Mouse (Mus musculus): ENCODE results near the gene Tex14.
"Not testable (repeated sequence)": the region's sequence is repeated elsewhere in the genome, so short reads cannot be mapped to it uniquely, and the experiment has no call there.

Tex14 gene

DNA sequence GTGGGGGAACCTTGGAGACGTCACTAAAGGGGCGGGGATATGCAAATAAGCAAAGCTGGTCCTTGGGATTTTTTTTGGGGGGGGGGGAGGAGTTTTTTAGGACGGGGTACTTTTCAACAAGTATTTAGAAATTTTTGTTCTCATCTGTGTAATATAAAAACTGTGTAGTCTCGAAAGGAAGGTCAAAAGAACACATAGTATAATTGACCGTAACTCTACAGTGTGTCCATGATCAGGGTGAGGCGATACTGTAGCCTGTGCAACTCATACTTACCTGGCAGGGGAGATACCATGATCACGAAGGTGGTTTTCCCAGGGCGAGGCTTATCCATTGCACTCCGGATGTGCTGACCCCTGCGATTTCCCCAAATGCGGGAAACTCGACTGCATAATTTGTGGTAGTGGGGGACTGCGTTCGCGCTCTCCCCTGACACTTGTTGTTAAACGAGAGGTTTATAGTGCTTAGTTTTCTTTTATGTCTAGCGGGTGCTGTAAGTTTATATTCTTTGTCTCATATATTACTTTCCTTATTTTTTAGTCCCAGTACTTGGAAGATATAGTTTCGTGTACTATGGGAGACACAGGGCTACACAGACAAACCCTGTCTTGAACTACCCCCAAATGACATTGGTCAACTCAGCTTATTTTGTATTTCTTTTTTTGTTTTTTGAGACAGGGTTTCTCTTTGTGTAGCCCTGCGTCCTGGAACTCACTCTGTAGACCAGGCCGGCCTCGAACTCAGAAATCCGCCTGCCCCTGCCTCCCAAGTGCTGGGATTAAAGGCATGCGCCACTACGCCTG is 21.8 kb downstream of the Tex14 start:
- DNase-seq (ENCODE audit: low read depth, low spot score) = not testable (repeated sequence)

DNA sequence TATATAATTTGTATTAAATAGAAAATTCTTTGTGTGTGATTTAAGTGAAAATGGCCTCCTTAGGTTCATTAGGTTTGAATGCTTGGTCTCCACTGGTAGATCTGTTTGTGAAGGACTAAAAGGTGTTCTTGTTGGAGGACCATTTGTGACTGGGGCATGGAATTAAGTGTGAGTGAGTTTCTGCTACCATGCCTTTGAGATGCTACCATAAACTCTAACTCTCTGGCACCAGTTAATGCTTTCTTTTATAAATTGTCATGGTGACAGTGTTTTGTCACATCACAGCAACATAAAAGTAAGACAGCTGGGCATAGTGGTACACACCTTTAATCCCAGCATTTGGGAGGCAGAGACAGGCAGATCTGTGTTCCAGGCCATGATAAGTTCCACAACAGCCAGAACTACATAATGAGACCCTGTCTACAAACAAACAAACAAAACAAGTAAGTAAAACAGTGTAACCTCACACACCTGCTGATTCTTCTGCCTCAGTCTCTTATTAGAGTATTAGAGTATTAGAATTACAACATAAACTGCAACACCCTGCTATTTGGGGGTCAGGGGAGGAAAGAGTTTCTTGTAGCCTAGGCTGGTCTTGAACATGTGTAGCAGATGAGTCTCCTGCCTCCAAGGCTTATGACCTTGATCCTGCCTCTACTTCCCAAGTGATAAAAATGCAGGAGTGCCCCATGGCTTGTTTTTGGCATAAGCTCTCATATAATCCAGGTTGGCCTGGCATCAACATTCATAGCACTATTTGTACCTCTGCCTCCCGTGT is 22.6 kb downstream of the Tex14 start:
- no peak for DNase-seq (ENCODE audit: low read depth, low spot score)

DNA sequence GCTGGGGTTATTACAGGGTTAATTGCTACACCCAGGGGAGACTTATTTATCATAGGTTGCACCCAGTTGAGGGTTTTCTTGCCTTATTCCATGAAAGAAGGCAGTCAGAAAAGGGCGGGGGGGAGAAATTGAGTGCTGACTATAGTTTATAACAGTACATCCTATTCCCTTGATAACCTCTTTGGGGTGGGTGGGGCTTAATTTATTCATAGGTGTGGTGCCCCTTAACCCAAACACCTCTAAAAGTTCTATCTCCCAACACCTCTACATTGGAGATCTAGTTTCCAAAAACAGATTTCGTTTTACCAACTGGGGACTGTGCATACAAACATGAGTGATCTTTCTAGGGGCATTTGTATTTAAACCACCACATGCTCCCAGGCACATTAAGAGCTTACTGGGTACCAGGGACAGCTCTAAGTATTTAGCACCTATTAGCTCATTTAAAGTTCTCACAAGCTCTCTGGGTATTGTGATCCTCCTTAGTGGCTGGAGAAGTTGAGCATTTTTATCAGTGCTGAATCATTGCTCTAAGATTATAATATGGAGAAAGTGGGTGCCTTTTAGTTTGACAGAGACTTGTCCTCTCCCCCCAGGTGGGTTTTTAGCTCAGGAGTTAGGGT is 23.3 kb downstream of the Tex14 start:
- DNase-seq (ENCODE audit: low read depth, low spot score) = no peak

DNA sequence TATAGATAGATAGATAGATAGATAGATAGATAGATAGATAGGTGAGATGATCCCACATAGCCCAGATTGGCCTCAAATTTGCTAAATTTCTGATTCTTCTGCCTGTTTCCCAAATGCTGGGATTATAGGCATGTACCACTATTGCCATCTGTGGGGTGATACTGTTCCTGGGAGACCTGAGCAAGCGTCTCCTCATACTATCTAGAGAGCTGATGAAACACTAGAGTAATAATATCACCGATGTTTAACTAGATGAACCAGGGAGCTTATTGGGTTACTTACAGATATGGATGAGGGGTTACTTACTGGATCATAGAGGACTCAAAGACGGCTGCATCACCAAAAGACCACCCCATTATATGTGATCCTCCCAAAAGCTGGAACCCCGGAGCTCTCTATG is 24.5 kb downstream of the Tex14 start:
- DNase-seq (ENCODE audit: low read depth, low spot score) = no peak

DNA sequence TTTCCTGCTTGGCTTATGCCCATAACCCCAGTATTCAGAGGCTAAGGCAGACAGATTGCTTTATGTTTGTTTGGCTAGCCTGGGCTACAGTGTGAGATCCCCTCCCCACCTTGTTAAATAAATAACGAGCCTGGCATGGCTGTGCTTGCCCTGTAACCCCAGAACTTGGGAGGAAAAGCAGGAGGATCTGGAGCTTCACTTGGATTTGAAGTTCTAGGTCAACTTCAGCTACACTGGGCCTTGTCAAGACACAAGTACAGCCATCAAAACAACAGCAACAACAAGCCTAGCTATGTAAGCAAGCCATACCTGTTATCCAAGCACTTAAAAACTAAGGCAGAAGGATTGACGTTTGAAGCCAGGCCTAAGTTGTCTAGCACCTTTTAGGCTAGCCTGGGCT is 25.5 kb downstream of the Tex14 start:
- no peak for DNase-seq (ENCODE audit: low read depth, low spot score)

DNA sequence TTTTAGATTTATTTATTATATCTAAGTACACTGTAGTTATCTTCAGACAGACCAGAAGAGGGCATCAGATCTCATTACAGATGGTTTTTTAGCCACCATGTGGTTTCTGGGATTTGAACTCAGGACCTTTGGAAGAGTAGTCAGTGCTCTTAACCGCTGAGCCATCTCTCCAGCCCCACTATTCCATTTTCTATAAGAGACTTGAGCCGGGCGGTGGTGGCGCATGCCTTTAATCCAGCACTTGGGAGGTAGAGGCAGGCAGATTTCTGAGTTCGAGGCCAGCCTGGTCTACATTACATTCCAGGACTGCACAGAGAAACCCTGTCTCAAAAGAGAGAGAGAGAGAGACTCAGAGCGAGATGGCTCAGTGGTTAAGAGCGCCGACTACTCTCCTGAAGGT is 26.9 kb downstream of the Tex14 start:
- DNase-seq (ENCODE audit: low read depth, low spot score) = not testable (repeated sequence)

DNA sequence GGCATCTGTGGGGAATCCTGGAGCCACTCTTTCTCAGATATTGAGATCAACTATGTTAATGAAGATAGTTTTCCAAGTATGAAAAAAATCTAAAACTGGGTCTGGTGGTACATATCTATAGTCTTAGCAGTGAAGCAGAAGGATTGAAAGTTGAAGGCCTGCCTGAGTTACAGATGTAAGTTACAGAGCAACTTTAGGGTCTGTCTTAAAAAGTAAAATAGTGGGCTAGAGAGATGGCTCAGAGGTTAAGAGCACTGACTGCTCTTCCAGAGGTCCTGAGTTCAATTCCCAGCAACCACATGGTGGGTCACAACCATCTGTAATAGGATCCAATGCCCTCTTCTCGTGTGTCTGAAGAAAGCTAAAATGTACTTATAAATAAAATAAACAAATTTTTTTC is 27.6 kb downstream of the Tex14 start:
- DNase-seq (ENCODE audit: low read depth, low spot score) = no peak

DNA sequence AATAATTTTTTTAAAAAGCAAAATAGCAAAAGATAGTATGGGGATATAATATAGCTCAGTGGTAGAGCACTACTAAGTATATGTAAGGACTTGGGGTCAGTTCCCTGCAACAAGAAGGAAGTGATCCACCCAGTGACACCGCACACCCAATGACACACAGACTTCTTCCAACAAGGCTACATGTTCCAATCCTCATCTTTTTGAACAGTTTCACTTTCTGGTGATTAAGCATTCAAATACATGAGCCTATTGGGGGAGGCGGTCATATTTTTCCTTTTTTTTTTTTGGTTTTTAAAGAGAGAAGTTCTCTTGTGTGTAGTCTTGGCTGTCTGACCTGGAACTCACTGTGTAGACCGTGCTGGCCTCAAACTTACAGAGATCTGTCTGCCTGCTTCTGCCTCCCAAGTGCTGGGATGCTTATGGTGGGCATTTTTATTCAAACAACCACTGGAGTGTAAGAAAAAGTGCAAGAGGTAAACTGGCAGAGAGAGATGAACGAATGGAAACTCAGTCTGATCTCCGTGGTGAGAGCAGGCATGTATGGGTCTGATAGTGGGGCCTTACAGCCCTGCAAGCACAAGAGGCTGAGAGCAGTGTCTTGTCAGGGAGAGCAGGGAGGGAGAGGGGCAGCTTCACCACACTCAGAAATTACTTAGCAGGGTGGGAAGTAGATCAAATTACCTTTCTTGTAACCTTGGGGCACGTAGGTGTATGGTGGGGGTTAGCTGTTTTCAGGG is 28.2 kb downstream of the Tex14 start:
- DNase-seq (ENCODE audit: low read depth, low spot score) = no peak

DNA sequence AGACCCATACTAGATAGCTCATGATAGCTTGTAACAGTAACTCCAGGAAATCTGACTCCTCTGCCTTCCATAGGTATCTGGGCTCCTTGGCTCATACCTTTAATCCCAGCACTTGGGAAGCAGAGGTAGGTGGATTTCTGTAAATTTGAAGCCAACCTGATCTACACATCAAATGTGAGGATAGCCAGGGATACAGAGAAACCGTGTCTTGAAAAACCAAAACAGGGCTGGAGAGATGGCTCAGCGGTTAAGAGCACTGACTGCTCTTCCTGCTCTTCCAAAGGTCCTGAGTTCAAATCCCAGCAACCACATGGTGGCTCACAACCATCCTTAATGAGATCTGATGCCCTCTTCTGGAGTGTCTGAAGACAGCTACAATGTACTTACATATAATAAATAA is 30.2 kb downstream of the Tex14 start:
- DNase-seq (ENCODE audit: low read depth, low spot score) = not testable (repeated sequence)

DNA sequence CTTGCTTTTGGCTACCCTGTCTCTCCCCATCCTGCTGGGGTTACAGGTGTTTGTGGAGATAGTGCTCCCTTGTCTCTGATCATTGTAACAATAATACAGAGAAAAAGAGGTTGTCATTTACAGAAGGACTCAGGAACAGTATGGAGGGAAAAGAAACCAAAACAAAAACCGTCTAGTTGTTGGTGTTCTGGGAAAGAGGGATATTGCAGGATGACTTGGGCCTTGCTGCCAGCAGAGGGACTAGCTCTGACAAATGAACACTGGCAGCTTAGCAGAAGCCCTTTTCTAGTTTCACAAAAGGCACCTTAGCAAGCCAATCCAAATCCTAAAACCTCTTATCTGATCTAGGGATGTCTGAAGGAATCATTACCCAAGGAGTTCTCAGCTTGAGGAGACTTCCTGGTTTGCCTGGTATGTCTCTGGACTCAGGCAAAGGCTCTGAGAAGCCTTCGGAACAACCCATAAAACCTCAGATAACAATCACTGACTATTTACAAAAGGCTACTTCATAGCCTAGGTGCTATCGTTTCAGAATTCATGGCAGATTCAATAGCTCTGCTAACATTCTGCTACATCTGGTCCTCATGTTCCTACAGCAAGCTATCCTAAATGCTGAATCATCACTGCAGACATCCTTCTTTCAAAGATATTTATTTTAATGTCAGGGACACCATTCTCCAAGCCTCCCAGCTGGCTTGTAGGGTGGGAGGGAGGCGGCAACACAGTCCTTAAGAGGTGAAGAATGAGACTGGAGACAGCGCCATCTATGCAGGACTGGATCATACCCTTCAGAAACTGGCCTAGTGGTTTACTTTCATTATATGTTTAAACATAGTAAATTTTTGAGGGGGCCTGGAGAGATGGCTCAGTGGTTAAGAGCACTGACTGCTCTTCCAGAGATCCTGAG is 31.7 kb downstream of the Tex14 start:
- DNase-seq (ENCODE audit: low read depth, low spot score) = no peak

DNA sequence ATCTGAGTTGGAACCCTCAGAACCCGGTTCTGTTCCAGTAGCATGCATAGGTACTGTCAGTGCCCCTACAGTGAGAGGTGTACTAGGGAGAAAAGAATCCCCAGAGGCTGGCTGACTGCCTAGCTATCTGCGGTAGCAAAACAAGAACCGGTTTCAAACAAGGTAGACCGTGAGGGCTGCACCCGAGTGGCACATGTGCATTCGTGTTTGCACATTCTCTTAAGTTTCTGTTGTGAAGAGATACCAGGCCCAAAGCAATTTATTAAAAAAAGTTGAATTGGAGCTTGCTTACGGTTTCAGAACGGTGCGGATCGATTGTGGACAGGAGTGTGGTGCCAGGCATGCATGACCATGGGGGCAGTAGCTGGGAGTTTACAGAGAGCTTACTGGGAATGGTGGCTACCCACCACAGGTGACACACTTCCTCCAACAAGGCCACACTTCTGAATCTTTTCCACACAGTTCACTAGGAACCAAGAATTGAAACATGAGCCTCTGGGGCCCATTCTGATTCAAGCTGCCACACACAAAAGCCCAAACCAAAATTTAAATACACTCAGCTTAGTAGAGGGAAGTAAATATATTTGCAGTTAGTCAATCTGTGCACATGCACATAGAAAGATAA is 35.0 kb downstream of the Tex14 start:
- no peak for DNase-seq (ENCODE audit: low read depth, low spot score)

DNA sequence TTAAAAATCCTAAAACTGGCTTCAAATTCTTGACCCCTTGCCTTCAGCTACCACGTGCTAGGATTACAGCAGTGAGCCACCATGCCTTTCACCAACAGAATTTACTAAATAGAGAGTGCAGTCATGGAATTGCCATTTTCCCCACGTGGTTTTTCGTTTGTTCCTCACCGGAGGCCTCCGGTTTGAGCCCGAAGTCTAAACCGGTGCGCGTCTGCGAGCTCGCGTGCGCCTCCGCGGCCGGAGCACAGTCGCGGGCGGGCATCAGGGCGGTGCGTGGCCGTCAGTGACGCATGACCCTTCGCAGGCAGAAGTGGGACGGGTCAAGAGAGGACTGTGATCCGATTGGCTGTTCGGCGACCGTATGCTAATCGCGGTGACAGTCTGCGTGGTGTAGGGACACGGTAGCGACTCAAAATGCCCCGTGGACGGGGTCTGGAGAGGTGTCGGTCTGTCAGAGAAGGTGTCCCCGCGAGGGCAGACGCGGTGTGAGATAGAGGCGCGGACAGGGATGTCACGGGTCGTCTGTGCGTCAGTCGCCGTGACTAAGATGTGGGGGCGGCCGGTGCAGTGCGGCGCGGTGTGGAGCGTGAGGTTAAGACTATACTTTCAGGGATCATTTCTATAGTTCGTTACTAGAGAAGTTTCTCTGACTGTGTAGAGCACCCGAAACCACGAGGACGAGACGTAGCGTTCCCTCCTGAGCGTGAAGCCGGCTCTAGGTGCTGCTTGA is 37.9 kb downstream of the Tex14 start:
- DNase-seq (ENCODE audit: low read depth, low spot score) = not testable (repeated sequence)

DNA sequence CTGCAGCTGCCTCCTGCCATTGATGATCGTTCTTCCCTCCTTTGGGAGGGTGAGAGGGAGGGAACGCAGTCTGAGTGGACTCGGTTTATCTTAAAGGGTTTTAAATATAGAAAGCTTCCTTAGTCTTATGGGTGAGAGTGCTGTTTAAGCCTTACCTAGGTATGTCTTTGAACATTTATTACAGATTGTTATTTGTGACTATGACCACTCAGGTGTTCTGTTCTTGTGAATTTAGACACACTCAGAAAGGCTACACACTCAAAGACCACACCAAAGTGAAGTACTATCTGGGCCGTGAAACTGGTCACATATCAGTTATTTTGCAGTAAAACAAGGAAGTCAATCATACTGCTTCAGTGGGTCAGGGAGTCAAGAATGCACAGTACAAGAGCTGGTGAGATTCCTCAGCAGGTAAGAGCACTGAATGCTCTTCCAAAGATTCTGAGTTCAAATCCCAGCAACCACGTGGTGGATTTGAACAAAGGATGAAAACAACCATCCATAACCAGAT is 38.6 kb downstream of the Tex14 start:
- peak; percentile 70 for DNase-seq (ENCODE audit: low read depth, low spot score)

DNA sequence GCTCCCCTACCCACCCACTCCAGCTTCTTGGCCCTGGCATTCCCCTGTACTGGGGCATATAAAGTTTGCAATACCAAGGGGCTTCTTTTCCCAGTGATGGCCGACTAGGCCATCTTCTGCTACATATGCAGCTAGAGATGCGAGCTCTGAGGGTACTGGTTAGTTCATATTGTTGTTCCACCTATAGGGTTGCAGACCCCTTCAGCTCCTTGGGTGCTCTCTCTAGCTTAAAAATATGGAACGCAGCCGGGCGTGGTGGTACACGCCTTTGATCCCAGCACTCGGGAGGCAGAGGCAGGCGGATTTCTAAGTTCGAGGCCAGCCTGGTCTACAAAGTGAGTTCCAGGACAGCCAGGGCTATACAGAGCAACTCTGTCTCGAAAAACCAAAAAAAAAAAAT is 39.2 kb downstream of the Tex14 start:
- DNase-seq (ENCODE audit: low read depth, low spot score) = not testable (repeated sequence)

DNA sequence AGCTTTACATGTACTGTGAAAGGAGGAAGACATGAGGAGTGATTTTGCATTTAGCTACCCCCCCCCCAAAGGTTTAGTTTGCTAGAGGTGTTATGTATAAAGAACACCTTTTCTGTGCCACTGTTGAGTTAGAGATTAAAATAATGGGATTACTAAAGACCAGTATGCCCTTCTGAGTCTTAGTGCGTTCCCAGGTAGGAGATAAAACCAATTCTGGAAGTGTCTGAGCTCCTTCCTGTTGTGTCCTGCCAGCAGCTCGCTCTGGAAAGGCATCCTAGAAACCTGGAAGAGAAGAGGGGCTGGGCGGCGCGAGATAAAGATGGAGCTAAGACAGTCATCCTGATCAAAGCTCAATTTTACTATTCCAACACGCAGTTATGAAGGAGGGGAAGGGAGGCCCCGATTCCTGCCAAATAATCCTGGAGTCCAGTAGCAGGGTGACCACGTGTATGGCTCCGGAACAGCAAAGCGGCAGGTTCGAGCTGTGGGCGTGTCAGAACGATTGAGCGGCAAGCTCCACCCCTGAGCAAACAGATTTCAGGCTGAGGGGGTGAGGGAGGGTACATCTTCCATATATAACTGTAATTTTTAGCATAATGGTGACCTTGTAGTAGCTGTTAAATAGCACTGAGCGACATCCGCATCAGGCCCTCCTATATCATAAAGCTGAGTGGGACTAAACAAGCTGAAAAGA is 40.0 kb downstream of the Tex14 start:
- no peak for DNase-seq (ENCODE audit: low read depth, low spot score)

DNA sequence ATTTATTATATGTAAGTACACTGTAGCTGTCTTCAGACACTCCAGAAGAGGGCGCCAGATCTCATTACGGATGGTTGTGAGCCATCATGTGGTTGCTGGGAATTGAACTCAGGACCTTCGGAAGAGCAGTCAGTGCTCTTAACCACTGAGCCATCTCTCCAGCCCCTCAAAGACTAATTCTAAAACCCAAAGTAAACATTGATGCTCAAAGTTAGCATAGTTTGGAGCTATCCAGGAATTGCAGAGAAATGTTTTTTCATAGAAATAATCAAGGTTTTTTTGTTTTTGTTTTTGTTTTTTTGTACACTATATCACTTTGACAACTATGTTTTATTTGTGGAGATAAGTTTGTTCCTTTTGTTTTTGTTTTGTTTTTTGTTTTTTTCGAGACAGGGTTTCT is 40.7 kb downstream of the Tex14 start:
- not testable (repeated sequence) for DNase-seq (ENCODE audit: low read depth, low spot score)

DNA sequence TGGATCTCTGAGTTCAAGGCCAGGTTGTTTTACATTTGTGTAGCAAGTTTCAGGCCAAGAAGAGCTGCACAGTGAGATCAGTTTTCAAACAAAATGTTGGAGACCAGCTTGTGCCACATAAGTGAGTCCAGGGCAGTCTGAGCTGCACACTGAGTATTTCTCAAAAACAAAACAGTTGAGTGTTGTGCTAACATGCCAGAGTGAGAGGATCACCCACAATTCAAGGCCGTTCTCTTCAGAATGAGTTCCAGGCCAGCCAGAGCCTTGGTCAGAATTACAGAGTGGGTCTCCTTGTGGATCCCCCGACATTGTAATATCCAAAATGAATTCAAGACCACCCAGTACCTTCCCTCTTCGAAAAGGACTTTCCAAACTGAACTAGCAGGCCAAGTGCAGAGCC is 41.3 kb downstream of the Tex14 start:
- DNase-seq (ENCODE audit: low read depth, low spot score) = no peak

DNA sequence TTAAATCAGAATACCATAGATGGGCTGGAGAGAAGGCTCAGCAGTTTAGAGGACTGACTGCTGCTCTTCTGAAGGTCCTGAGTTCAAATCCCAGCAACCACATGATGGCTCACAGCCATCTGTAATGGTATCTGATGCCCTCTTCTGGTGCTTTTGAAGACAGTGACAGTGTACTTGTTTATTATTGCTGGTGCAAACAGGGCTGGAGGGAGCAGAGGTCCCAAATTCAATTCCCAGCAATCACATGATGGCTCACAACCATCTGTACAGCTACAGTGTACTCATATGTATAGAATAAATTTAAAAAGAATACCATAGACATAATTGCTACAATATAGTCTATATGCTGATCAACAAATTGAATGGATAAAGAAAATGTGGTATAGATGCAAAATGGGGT is 42.6 kb downstream of the Tex14 start:
- DNase-seq (ENCODE audit: low read depth, low spot score) = no peak

DNA sequence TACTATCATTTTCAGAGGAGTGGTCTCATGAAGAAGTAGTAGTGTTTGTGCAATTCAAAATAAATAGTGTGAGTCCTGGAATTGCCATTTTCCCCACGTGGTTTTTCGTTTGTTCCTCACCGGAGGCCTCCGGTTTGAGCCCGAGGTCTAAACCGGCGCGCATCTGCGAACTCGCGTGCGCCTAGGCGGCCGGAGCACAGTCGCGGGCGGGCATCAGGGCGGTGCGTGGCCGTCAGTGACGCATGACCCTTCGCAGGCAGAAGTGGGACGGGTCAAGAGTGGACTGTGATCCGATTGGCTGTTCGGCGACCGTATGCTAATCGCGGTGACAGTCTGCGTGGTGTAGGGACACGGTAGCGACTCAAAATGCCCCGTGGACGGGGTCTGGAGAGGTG is 43.2 kb downstream of the Tex14 start:
- not testable (repeated sequence) for DNase-seq (ENCODE audit: low read depth, low spot score)

All from WW6 (cell line).